Mouse (Mus musculus) gastrocnemius, postnatal 14 days (tissue): ENCODE data around the gene Btnl6. TPM values are rescaled to one million over a fixed set of nuclear protein-coding genes. Genes with fewer than 3 reads are reported as not detected.
"Not testable (repeated sequence)": the region's sequence is repeated elsewhere in the genome, so short reads cannot be mapped to it uniquely, and the experiment has no call there.

Experiments used
- DNase-seq: peaks from one replicate; pipeline ENCODE4 v3.0.0; 2021; ENCODE audit warnings: mixed read lengths
- intact Hi-C: fragments of 180-260 bp; cut with DNase I; formaldehyde crosslinking; loops from one replicate; pipeline ENCODE4 v1.15.1; 2025; ENCODE audit warnings: low total_unique reads
- long read RNA-seq, 2 experiments: library from polyadenylated mRNA; stranded (forward); transcript quantifications; one replicate each; pipeline ENCODE4 v2.0.0; 2021
- total RNA-seq, 2 experiments: library from RNA; stranded (reverse); gene quantifications; 2 replicates each; pipeline ENCODE4 v1.2.3; 2021

Btnl6 gene
- total RNA-seq = not detected
- long read RNA-seq, experiment 1 = 0 reads
- long read RNA-seq, experiment 2 = 0 reads

GRCm38 (mm10) chr17:34517252-34517651 lies at the start of gene Btnl6:
Btnl6 (minus strand) TSS chr17:34517352.
- no peak for DNase-seq
- intact Hi-C loops = no loop called here

- intact Hi-C loops = no loop called here
- DNase-seq = no peak
These were observed 47.6 kb upstream of the Btnl6 start for GRCm38 (mm10) chr17:34564796-34565195.

DNA sequence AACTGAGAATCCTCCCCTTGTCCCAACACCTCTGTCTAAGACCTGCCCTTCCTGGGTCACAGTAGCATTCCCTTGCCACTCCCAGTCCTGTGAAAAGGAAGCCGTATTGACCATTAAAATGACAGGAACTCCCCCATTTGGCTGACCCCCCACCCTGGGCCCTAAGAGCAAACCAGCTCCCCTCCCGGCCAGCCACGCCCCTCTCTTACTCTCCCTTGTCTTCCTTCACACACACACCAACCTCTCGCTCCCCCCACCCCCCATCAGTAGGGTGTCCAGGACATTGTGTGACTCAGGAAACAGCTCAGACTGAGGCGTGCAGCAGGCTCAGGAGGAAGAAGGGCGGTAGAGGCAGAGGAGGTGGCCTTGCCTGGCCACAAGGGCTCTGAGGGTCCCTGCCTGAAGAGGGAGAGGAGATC lies 46.9 kb upstream of the Btnl6 start, which contains the start of gene Notch4:
Gene Notch4, plus strand, starts transcription at position 266 of the 419 bp plus-strand sequence.
- no peak for DNase-seq
- intact Hi-C loops = no loop called here

DNA sequence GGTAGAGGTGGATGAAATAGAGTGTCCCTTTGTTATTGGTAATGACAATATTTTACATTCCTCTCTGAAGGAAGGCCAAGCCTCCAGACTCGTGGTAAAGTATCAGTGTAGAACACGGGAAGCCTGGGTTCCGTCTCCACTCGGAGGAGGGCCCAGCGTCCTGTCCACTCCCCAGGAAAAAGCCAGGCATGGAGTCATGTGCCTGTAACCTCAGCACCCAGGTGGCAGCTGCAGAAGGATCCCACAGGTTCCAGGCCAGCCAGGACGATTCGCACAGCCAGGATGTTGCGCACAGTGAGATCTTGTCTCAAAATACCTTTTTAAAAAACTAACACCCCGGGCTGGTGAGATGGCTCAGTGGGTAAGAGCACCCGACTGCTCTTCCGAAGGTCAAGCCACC lies 46.2 kb upstream of the Btnl6 start:
- intact Hi-C loops = no loop called here
- no peak for DNase-seq

- DNase-seq = no peak
- intact Hi-C loops = no loop called here
These were observed 45.4 kb upstream of the Btnl6 start for GRCm38 (mm10) chr17:34562595-34562994.

DNA sequence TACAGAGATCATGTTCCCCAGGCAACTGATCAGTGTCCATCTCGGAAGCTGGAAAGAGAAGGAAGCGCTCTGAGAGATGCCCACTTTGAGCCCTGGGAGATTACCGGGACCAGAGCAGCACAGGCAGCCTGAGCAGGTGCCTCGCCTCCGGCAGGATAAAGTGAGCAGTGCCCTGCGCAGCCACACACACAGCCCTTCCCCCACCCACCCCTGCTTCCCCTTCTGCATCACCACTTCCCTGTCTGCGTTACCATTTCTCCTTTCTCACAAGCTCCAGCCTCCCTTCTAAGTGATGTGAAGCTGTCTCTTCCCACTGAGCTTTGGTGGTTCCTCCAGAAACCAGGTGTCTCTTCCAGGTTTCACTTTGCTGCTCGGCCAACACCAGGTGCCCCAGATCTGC lies 44.0 kb upstream of the Btnl6 start:
- intact Hi-C loops = no loop called here

GRCm38 (mm10) chr17:34560438-34560837 lies 43.3 kb upstream of the Btnl6 start:
- intact Hi-C loops = no loop called here

More for the DNA sequence above, 44.0 kb upstream of the Btnl6 start:
- no peak for DNase-seq

GRCm38 (mm10) chr17:34559895-34560294 lies 42.7 kb upstream of the Btnl6 start:
- no peak for DNase-seq
- intact Hi-C loops = loop anchor here (5.0 kb wide), 1 partner anchor 123 kb away; no protein-coding TSS in a partner anchor

More at GRCm38 (mm10) chr17:34560438-34560837, 43.3 kb upstream of the Btnl6 start:
- no peak for DNase-seq

DNA sequence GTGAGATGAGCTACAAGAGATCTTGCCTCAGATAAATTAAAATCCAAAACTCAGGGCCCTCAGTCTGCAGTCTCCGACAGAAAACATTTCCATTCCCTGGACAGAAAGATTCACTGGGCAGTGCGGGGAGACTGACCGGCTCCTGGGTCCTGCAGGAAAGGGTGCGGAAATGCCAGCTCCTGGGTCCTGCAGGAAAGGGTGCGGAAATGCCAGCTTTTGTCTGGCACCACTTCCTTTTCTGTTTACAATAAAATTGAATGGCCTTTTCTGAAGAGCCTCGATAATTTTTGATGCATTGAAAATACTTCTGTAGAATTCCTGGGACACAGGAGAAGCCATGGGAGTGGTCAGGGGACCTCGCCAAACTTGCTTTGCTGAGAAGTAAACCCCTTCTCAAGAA lies 42.0 kb upstream of the Btnl6 start:
- intact Hi-C loops = loop anchor here (5.0 kb wide), 1 partner anchor 122 kb away; no protein-coding TSS in a partner anchor
- no peak for DNase-seq

GRCm38 (mm10) chr17:34557411-34557810 lies 40.3 kb upstream of the Btnl6 start:
- no peak for DNase-seq
- intact Hi-C loops = loop anchor here (5.0 kb wide), 1 partner anchor 120 kb away; no protein-coding TSS in a partner anchor

GRCm38 (mm10) chr17:34556406-34556805 lies 39.3 kb upstream of the Btnl6 start:
- intact Hi-C loops = loop anchor here (5.0 kb wide), 1 partner anchor 119 kb away; no protein-coding TSS in a partner anchor
- no peak for DNase-seq

- DNase-seq = peak; percentile 77
- intact Hi-C loops = loop anchor here (5.0 kb wide), 1 partner anchor 118 kb away; no protein-coding TSS in a partner anchor
These were observed 38.3 kb upstream of the Btnl6 start for GRCm38 (mm10) chr17:34555483-34555882.

DNA sequence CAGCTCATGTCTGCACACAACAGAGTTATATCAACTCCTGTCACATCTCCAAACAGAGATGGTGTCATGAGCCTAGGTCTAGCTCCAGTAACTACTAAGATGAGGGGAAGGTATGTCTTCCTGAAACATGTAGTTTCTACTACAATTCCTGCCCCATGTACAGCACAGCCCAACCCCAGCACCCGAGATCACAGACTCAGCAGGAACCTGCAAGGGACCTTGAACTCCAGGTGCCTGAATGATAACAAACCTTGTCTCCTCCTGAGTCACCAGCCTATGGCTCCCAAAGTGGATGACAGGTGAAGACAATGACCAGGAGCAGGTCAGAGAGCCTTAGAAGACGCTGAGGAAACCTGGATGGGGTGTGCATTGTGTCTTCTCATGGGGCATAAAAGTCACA lies 32.7 kb upstream of the Btnl6 start:
- intact Hi-C loops = no loop called here
- DNase-seq = no peak

- intact Hi-C loops = no loop called here
- DNase-seq = no peak
These were observed 32.0 kb upstream of the Btnl6 start for GRCm38 (mm10) chr17:34549156-34549555.

DNA sequence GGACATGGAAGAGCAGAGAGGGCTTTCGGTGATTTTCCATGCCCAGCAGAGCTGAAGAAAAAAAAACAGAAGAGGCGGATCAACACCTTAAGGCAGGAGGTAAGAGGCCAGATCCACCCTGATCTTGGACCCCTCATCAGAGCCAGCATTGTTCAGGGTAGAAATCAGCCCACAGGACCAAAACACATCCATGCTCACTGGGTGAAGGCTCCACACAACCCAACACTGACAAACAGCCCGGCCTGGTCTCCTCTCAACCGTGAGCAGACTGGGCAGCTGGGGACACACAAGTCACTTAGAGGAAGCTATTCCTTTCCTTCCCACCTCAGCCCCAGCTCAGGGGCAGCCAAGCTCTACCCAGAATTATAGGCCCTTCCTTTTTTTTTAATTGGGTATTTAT lies 30.4 kb upstream of the Btnl6 start:
- intact Hi-C loops = no loop called here
- DNase-seq = no peak

DNA sequence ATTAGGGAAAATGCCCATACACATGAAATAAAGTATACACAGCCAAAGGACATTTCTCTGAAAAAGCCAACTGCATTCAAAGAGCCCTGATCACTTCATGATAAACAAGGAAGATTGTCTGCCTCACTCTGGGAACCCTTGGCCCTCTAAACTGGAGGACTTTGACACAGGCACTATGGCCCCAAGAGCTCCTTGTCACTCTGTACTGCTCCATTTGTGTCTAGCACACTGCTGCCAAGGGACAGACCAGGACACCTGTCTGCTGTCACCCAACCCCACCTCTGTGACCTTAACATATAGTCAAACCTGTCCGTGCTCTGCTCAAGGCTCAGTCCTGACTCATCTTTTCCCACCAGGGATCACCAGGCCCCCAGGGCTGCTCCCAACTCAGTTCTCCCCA lies 29.6 kb upstream of the Btnl6 start:
- no peak for DNase-seq
- intact Hi-C loops = no loop called here

DNA sequence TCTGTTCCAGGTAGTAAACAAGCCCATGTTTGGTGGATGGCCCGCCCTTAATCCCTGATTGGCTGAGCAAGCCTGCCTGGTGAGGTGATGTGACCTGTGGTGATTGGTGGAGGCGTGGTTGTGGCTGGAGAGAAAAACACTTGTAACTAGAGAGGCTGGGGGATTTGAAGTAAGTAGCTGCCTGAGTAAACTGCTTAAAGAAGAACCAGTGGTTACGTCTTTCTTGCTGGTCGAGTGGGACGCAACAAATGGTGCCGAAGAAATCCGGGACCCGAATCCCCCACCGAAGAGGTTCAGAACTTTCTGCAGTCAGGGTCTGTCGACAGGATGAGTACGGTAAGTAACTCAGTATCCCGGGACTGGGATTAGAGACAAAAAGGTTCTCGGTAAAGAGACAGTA lies 26.4 kb upstream of the Btnl6 start:
- DNase-seq, intact Hi-C loops: not testable (repeated sequence)

GRCm38 (mm10) chr17:34532671-34533070 lies 15.5 kb upstream of the Btnl6 start:
- intact Hi-C loops = no loop called here
- DNase-seq = no peak

DNA sequence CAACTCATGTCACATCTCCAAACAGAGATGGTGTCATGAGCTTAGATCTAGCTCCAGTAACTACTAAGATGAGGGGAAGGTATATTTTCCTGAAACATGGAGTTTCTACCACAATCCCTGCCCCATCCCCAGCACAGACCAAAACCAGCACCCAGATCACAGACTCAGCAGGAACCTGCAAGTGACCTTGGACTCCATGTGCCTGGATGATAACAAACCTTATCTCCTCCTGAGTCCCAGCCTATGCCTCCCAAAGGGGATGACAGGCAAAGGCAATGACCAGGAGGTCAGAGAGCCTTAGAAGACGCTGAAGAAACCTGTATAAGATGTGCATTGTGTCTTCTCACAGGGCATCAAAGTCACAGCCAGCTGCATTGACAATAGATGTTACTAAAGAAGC lies 1.8 kb upstream of the Btnl6 start:
- intact Hi-C loops = no loop called here
- DNase-seq = no peak

- DNase-seq, intact Hi-C loops: not testable (repeated sequence)
These were observed 1.4 kb upstream of the Btnl6 start for GRCm38 (mm10) chr17:34518571-34518970.

GRCm38 (mm10) chr17:34517795-34518194 lies 643 bp upstream of the Btnl6 start:
- DNase-seq = no peak
- intact Hi-C loops = no loop called here

DNA sequence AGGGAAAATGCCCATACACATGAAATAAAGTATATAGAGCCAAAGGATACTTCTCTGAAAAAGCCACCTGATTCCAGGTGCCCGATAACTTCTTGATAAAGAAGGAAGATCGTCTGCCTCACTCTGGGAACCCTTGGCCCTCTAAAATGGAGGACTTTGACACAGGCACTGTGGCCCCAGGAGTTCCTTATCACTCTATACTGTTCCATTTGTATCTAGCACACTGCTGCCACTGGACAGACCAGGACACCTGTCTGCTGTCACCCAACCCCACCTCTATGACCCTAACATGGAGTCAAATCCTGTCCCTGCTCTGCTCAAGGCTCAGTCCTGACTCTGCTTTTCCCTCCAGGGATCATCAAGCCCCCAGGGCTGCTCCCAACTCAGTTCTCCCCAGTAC lies 638 bp downstream of the Btnl6 start:
- intact Hi-C loops = no loop called here
- DNase-seq = no peak
